Mouse (Mus musculus) lung, postnatal 25 days (tissue): ENCODE measurements around the gene Fmn2.

ENCODE experiments used
- DNase-seq: peaks from one replicate; pipeline ENCODE4 v3.0.0; 2022; ENCODE audit warnings: low spot score

Fmn2 gene

DNA sequence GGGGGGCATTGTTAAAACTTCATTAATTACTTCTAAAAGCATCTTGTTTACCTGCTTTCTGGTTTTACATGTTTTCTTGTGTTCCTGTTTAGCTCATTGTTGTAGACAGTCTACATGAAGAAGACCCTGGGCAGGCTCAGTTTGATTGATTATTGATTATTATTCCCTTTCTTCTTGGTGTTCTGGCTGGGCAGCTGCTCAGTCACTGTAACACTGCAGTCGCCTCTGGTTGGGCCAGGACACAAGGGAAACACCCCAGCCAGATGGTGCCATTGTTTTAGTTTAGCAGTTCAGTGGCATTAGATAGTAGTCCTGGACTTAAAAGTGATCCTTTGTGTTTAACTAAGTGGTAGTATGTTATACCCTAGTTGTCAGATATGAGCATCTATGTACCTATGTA lies 167.5 kb downstream of the Fmn2 start:
- no peak for DNase-seq

DNA sequence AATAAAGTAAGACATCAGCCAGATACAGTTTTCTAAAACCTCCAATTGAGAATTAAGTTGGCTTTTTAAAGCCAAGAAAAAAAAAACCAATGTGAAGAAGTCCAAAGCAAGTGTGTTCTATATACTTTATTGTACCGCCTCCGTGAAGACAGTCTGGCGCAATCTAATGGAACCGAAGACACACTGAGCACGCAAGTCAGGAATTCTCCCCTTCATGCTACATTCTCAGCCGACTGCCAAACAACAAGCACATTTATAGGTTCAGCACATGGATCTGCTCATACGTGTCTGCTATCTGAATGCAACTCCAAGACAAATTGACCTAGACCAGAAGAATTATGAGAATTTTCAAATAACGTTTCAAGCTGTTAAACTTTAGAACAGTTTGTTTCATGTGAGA lies 169.2 kb downstream of the Fmn2 start:
- no peak for DNase-seq

DNA sequence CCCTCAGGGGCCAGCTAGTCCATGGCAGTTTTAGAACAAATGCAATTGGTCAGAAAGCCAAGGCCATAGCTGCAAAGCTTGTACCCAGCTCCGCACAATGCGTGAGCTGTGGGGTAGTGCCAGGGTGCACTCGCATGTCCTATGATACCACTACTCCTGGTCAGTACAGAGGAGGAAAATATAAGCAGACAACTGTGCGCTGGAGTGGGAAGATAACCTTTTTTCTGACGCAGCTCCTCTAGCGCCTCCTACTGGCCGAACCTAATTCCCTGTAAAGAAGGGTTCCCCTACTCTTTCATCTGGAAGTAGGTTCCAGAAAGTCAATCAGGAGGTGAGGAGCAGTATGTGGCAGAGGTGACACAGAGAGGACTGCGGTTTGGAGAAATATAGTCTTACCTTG lies 173.0 kb downstream of the Fmn2 start:
- DNase-seq: no peak

DNA sequence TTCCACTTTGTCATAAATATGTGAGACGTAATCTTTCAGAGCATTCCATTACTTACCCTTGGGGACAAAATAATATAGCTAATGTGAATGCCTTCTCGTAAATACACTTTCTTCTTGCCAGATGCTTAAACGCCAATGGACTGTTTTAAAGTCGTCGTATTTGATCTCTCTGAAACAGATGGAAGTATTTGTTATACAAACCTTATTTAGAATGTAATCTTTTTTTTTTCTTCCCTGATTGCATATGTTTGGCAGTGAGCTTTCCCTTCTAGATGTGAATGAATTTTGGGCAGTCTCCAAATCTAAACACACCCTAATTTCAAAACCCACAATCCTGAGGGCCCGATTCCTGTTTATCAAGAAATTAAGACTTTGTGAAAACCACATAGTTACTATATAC lies 173.7 kb downstream of the Fmn2 start:
- DNase-seq: no peak

DNA sequence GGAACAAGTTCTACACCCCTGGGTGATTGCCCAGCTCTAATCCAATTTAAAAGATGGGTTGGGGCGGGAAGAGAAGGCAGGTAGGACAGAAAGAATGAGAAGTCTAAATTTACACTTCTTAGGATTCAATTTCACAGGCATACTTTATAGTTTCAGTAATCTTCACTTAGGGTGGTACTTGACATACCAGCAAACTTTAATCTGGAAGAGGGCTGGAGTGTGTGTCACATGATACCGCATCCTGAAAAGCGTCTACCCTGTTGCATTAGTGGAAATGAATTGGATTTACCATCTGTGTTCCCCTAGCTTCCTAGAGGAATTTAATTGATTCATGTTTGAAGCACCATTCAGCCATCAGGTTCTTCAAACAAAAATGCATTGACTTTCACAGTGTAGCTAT lies 174.6 kb downstream of the Fmn2 start:
- DNase-seq: peak; percentile 25

DNA sequence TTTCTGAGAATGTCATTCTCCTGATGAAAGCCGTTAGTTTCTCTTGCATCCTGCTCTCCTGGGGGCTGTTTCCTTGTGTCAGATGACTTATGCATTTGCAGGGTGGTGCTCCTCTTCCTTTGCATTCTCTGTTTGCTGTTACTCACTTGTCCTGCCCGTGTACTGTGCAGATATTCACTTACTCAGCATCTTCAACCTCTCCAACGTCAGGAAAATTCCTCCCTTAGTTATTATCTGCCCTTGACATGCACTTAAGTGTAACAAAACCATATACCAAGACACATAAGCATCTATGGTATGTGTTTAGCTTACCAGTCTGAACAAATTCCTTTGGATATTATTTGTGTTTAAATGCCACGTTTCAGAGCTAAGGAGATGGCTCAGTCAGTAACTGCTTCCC lies 175.6 kb downstream of the Fmn2 start:
- DNase-seq: no peak

DNA sequence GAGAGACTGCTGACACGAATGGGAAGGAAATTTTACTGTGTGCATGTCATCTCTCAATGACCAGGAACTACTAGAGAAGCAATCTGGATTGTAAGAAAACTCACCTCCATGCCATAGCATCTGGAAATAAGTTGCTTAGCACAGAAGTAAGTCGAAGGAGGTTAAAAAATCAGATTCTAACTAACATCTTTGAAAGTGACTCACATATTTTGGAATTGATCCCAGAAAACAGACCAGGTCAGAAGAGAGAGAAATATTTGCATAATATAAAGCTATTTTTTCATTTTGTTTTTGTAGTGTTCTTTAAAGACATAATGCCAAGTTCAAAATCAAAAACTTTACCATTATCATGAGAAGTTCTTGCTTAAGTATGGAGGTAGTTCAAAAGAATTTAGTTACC lies 187.7 kb downstream of the Fmn2 start:
- no peak for DNase-seq

DNA sequence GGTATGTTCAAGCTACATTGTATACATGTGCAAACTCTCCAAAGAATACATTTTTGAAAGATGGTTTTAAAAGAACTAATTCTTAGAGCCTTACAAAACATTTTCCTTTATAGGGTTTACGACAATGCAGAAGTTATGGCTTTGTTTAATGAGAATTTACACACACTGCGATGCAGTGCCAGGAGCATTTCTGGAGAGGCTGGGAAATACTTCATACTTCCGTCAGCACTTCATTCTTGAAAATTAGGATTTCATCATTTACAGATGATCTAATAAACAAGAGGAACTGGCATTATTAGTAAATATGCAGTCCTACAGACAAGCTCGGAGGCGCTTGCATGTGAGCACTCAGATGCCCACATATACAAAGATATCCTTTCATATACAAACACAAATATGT lies 199.2 kb downstream of the Fmn2 start:
- no peak for DNase-seq

DNA sequence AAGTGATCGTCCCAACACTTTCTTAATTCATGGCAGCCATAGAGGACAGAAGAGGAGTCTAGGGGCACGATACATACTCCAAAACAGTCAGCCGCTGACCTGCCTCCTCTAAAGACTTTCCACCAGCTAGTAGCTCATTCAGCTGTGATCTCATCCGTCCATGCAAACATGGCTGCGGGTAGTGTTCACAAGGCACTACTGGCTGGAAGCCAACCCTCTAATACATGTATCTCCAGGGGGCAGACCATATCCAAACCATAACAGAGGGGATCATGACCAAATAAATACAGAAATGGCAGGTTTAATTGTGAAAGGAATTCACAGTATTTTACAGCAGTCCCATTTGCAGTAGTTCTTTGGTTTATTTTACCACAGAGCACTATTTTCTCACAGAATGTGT lies 200.2 kb downstream of the Fmn2 start:
- DNase-seq: no peak

DNA sequence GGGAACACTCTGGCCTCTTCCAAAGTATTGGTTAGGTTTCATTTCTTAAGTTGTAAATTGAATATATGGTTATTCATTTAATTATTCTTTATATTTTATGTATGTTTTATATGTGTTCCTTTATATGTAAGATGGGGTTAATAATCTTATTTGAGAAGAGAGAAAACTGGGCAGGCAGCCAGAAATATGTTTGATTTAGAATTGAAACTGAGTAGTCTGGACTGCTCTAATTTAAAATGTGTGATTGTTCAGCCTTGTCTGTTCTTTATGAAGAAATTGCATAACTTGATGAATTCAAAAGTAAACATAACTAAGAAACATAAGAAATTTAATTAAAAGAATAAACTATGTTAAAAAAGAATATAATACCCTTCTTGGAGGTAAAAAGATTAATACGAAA lies 202.3 kb downstream of the Fmn2 start:
- no peak for DNase-seq

DNA sequence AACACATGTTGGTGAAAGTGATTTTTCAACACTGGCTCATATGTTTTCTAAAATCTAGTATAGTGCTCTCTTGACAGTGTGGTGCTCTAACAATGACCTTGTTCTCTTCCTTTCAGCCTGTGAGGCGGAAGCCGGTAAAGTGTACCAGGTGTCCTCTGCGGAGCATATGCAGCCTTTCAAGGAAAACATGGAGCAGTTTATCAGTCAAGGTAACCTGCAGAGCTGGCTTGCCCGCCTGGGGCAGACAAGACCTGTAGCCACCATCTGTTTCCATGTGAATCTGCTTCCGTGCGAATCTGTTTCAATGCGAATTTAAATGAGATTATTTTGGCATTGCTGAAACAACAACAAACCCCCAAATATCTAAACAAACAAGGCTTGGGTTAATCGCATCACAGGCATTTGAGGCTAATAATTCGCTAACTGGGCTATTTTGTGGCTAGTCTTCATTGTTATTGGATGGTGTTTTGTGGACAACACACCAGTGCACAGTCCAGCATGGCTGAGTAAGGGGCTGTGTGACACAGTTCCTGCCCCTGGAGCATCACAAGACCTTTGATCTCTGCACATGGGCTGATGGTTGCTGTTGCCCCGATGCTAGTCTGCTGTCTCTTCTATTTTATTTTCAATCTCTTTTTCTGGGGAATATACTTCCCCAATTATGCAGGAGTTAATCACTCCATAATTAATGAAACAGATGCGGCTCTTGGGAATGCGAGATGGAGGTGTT lies 218.3 kb downstream of the Fmn2 start:
- DNase-seq: no peak

DNA sequence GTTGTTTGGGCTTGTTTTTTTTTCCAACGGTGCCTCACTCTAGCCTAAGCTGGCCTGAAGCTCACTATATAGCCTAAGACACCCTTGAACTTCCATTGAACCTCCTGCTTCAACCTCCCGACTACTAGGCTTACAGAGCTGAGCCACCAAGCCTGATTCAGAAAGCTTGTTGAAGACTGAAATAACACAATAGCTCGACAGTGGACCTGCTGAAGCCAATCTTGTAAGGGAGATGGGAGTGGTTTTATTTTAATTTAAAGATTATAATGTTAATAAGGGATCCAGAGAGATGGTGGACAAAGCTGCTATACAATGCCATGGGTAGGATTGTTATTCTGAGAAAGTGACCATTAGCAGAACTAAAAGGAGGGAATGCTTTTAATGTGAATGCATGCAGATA lies 227.1 kb downstream of the Fmn2 start:
- no peak for DNase-seq

DNA sequence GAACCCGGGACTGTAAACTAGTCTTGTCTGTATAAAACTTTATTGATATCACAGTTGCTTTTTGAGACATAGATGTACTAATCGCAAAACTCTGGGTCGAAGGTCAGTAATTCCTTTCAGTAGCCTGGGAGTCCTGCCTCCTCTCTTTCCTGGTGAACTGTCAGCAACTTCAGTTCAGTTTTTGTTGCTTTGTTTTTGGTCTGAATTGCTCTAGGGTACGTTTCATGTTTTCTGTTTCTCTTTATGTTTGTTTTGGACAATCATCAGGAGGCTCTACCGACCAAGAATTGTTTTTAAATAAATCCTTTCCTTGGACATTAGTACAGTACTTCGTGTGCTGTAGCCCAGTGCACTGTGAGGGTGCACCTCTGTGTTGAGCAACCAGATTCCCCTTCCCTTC lies 231.1 kb downstream of the Fmn2 start:
- no peak for DNase-seq

DNA sequence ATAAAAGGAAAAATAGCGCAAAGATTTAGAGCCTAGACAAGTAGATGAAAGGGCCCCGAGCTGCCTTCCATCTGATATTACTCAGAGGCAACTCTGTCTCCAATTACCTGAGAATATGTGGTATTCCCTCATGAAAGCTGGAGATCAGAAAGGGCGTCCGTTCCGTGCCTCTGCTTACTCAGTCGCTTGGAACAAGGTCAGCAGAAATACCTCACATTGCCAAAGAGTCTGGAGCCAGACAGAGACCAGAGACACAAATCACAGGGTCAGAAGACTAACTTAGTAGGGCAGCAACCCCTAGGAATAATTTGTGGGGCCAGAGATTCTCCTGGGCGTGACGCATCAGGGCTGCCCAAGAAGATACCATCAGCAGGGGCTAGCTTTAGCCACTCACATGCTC lies 237.3 kb downstream of the Fmn2 start:
- no peak for DNase-seq

DNA sequence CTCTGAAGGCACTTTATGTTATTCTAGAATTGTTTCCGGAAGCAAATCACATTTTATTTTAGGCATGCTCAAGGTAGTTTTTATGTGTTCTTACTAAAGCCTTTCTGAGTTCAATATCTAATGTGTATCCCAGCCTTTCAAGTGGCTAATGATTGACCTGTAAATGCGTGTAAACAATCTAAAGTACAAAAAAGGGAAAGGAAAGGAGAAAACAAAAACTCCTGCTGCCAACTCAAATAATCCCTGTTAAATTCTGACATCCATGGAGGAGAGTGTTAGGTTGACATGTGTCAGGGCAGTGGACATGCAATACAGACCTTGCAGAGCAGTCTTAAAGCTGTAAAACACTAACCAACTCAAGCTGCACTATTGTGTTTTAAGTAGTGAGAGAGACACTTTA lies 241.0 kb downstream of the Fmn2 start:
- DNase-seq: no peak

DNA sequence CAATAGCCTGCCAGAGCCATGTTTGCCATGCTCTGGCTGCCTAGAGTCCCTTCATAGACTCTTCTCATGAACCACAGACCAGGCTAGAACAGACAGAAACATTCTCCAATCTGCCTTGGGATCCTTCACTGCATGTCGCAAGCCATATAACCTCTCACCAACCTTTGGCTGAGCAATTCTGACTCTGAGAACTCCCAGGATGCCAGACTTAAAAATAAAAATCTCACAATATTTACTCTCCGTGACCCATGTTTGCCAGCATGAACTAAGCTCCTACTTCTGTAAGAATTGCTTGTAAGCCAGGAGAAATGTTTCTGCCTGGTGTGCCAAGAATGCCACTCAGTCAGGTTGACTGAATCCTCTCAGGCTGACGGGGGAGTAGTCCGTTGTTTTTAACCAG lies 246.9 kb downstream of the Fmn2 start:
- peak; percentile 47 for DNase-seq

DNA sequence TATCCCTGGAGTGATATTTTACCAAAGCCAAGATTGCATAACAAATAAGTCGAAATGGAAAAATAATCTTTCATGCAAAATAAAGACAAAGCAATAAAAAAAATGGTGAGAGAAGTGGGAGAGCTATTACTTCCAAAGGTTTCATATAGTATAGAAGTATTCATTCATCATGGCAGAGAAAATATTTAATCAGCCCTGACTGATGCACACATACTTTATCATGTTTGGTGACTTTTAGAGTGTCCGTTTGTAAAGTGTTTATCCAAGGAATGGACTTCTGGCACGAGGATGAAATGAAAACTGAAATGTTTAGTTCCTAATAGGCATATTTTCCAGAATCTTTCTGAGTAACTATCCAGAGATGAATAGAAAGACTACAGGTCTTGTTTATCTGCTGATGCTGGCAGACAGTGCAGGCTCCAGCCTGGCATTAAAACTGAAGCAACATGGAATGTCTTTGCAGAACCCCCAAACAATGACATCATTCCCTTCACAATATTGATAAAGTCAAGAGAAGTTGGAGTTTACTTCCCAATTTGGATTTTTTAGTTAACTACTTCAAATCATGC lies 249.4 kb downstream of the Fmn2 start:
- no peak for DNase-seq

DNA sequence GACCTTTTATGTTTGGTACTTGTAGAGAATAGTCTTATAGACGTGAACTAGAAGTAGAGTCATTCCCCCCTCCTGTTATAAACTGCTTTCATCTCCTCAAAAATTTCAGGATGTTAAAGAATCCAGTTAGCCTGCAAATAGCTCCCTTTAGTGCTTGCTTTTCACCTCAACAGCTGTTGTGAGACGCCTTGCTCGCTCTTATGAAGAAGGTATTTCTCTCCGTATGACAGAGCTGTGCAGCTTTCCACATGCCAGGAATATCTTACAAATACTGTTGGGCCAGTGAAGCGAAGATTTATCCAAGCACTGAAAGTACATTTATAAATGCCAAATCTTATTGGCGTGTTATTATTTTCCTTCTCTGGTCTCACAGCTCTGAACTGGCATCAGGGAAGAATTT lies 257.7 kb downstream of the Fmn2 start:
- no peak for DNase-seq

DNA sequence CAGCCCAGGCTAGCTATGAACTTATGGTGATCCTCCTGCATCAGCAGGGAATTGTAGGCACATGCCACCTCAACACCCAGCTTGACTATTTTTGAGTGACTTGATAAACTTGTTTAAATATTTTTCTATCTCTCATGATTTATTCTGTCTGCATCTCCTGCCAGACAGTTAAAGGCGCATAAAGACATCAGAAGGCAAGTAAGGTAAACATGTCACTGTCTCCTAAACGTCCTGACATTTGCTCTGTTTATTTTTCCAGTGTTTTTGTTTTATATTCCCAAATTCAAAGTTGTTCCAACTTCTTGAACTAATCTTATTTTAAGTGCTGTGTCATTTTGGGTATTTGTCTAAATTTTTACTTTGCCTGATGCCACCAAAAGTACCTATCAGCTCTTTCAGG lies 264.1 kb downstream of the Fmn2 start:
- DNase-seq: no peak

DNA sequence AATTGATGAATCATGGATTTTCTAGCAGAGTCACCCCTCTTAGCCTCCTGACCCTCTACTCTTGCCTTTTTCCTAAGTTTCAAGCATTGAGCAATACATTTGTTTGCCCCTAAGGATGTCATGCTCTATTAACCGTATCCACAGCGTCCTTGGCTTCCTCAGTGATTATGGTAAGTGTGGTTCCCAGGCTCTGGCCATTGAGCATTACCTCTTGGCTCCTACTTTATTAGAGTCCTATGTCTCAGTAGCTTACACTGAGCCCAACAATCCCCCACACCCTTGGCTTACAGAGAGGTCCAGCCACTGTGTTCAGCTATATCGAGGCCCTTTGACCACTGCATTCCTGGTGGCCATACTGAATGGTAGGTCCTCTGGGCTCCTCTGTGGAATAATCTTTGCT lies 265.2 kb downstream of the Fmn2 start:
- DNase-seq: no peak

DNA sequence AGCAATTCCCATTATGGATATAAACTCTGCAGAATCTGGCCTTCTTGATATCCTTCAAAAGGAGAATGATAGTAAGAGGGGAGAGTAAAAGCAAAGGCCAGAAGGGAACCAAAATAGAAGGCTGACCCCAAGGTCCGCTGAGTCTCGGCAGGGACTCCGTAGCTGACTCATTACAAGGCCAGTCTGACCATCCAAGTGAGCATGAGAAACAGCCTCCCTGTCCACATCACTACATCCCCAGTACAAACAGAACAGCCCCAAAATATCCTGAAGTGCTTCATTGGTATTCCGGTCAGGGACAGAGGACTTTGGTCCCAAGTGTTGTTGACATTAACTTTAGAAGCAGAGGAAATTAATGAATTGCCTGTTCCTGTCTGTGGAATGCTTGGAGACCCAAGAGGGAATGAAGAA lies 270.3 kb downstream of the Fmn2 start:
- peak; percentile 46 for DNase-seq

DNA sequence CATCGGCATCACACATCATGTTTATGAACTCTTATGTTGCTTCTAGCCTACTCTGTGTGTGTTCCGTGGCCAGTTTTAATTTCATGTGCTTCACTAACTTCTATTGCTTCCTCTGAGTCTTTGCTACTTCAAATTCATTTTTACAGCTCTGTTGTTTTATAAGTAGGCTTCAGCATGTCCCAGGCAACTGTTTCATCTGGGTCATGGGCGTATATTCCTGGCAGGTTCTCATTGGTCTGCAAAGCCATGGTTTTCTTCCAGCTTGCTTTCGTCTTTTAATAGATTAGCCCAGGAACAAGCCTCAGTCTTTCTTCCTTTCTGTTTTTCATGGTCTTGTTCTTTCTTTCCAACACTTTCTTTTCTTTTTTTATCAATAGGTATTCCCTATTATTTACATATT lies 279.4 kb downstream of the Fmn2 start:
- DNase-seq: no peak

DNA sequence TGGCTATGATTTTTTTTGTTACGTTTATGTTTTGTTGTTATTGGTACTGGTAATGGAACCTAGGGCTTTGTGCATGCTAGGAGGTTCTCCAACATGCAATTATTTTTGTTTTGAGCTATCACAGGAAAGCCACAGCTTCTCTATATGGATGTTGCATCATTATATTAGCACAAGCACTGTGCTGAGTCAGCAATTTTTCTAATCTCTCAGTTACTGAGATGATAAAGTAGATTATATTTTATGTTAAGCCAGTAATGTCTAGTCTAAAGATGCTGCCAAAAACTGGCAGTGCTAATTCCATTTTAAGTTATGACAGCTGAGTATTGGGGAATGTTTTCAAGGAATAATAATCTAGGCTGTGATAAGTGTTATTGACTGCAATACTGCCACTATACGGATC lies 287.0 kb downstream of the Fmn2 start:
- DNase-seq: no peak

DNA sequence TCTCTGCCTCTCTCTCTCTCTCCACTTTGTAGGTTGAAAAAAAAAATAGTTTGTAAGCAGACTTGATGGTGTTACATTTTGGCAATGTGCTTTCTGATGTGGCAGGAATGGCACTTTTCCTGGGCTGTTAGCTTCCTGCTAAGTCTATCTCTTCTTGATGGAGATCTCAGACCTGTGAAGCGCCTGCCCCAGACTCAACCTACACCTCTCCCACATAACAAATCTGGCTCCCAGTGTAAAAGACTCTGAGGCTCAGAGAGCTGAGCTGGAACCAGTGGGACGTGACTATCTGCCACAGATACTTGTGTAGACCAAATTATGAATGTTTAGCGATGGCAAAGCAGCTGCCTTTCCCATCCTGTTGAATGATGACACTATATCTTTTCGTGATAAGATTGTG lies 310.2 kb downstream of the Fmn2 start:
- no peak for DNase-seq
